Mouse (Mus musculus): Measurements from ENCODE around the gene Lpin1.

DNA sequence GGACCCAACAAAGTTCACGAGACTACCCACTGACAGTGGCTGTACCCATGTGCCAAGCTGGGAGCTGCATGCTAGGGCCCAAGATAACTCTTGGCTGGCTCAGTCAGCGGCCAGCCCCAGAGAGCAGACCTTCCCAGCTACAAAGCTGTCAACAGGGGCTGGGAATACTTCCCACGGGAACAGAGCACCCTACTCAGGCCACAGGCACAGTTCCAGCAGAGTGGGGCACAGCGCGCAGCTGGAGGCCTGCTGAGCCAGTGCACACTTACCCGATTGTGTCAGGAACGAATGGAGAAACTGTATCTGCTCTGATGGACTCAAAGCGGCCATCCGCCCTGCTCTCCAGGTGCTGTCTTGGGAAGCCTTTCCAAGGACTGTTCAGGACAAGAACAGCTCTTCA, 95.6 kb downstream of the Lpin1 start:
- TF ChIP-seq CTCF (IDR thresholded peaks at IDR 0.05; ENCODE audit: low read depth) (no peak), EP300 (IDR thresholded peaks at IDR 0.05; ENCODE audit: low read depth) (no peak)

Measured in liver, postnatal 0 days (tissue).